Mouse (Mus musculus): ENCODE results near the gene Mapk13.

- TF ChIP-seq GATA1 (IDR thresholded peaks at IDR 0.05; ENCODE audit: low read length) (no peak), TAL1 (IDR thresholded peaks at IDR 0.05; ENCODE audit: low read length) (no peak)
These were observed 23.3 kb upstream of the Mapk13 start for GRCm38 (mm10) chr17:28745773-28746172.
